Mouse (Mus musculus): ENCODE data around the gene Diaph2. TPM values are rescaled to one million over a fixed set of nuclear protein-coding genes. Genes with fewer than 3 reads are reported as not detected.
"Not testable (repeated sequence)": the region's sequence is repeated elsewhere in the genome, so short reads cannot be mapped to it uniquely, and the experiment has no call there.

Gene Diaph2
- polyA plus RNA-seq, 1 experiment from 2014 or later = 5.0 TPM

GRCm38 (mm10) chrX:130281484-130281883, 531.9 kb downstream of the Diaph2 start:
- no peak for ATAC-seq (replicated peaks; ENCODE audit: extremely low read depth, insufficient read depth, low FRiP score)
- no peak overlapping the region for H3K27ac ChIP-seq (ENCODE audit: low read length)
- no peaks in the 10 kb centered on the region for H3K36me3 ChIP-seq (ENCODE audit: control insufficient read depth, insufficient read depth)
- H3K4me2 ChIP-seq (ENCODE audit: low read depth, low read length) = no peak overlapping the region
- no peaks in the 10 kb centered on the region for H3K4me1 ChIP-seq (ENCODE audit: control insufficient read depth, insufficient read depth, low read length)
- no peaks in the 10 kb centered on the region for H3K9me3 ChIP-seq (replicated peaks; ENCODE audit: control insufficient read depth, low read length)
- 61% methylated on average over 2 of the region's 2 CpGs for WGBS
- no peak overlapping the region for H3K9ac ChIP-seq (ENCODE audit: low read length)
- H3K27me3 ChIP-seq (ENCODE audit: control insufficient read depth, insufficient read depth, low read length) = no peaks in the 10 kb centered on the region
- H3K4me3 ChIP-seq (ENCODE audit: low read length) = no peak overlapping the region

DNA sequence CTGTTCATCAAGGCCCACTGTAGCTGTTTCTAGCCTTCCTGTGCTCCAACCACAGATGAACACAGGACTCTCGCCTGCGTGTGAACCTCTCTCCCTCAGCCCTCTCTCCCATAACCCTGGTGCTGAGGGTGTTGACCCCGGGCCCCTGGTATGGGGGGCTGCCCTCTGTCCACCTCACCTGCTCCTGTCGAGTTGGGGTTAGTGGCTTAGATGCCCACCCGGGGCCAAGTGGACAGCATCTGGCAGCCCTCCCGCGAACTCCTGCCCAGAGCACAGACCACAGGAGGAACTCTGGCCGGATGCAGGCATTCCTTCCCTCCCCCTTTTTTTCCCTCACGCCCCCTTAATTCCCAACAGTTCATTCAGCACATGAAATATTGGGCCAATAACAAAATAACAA, 537.5 kb downstream of the Diaph2 start:
- Histone ChIP-seq H3K27me3 (ENCODE audit: control insufficient read depth, insufficient read depth, low read length) (no peaks in the 10 kb centered on the region), H3K4me3 (ENCODE audit: low read length) (no peak overlapping the region), H3K4me1 (ENCODE audit: control insufficient read depth, insufficient read depth, low read length) (no peaks in the 10 kb centered on the region), H3K36me3 (ENCODE audit: control insufficient read depth, insufficient read depth) (no peaks in the 10 kb centered on the region), H3K9me3 (replicated peaks; ENCODE audit: control insufficient read depth, low read length) (no peaks in the 10 kb centered on the region), H3K27ac (ENCODE audit: low read length) (no peak overlapping the region), H3K4me2 (ENCODE audit: low read depth, low read length) (no peak overlapping the region), H3K9ac (ENCODE audit: low read length) (no peak overlapping the region)
- WGBS = 80% methylated on average over 9 of the region's 9 CpGs
- no peak for ATAC-seq (replicated peaks; ENCODE audit: extremely low read depth, insufficient read depth, low FRiP score)

DNA sequence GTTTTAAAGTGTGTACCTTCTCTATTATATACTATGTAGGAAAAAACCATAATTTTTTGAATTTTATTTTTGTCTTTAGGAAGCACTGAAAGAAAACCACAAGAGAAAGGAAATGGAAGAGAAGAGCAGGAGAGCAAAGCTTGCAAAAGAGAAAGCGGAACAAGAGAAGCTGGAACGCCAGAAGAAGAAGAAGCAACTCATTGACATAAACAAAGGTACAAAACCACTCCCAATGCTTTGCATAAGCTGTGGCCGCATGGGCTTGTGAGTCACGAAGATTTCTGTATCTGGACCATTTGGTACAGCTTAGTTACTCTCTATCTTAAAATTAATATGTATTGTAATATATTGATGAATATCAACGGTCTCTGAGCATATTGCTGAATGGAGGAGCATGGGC, 540.2 kb downstream of the Diaph2 start:
- Histone ChIP-seq H3K4me1 (ENCODE audit: control insufficient read depth, insufficient read depth, low read length) (no peaks in the 10 kb centered on the region), H3K4me2 (ENCODE audit: low read depth, low read length) (no peak overlapping the region), H3K36me3 (ENCODE audit: control insufficient read depth, insufficient read depth) (no peaks in the 10 kb centered on the region), H3K4me3 (ENCODE audit: low read length) (no peak overlapping the region), H3K27me3 (ENCODE audit: control insufficient read depth, insufficient read depth, low read length) (no peaks in the 10 kb centered on the region), H3K27ac (ENCODE audit: low read length) (no peak overlapping the region), H3K9ac (ENCODE audit: low read length) (no peak overlapping the region), H3K9me3 (replicated peaks; ENCODE audit: control insufficient read depth, low read length) (no peaks in the 10 kb centered on the region)
- no peak for ATAC-seq (replicated peaks; ENCODE audit: extremely low read depth, insufficient read depth, low FRiP score)
- 82% methylated on average over 5 of the region's 5 CpGs for WGBS

DNA sequence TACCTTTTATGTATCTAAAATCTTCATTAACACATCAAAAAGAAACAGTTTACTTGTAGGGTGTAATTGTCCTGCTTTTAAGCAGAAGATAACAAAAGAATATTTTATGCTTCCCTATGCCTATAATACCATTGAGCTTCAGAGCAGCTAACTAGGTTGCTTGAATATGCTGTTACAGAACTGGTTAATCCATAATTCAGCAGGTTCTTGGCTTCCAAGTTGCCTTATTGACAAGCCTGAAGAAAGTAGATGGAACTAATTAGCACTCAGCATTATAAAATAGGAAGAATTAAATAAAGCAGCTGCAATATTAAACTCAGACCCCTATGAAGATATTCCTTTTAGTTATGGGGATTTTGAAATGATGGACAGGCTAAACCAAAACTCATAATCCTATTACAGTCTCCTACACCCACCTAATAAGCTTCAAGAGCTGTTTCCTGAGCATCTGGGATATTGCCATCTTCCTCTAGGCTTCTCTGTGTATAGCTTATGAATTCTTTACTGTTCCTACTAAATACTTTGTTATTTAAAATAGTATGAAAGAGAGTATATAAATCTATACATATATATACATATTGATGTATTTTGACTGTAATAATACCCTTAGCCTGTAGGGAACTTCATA, 601.4 kb downstream of the Diaph2 start:
- H3K9ac ChIP-seq (ENCODE audit: low read length) = no peak overlapping the region
- ATAC-seq (replicated peaks; ENCODE audit: extremely low read depth, insufficient read depth, low FRiP score) = no peak
- H3K4me1 ChIP-seq (ENCODE audit: control insufficient read depth, insufficient read depth, low read length) = no peaks in the 10 kb centered on the region
- H3K9me3 ChIP-seq (replicated peaks; ENCODE audit: control insufficient read depth, low read length) = no peaks in the 10 kb centered on the region
- H3K27me3 ChIP-seq (ENCODE audit: control insufficient read depth, insufficient read depth, low read length) = no peaks in the 10 kb centered on the region
- no peaks in the 10 kb centered on the region for H3K36me3 ChIP-seq (ENCODE audit: control insufficient read depth, insufficient read depth)
- H3K4me3 ChIP-seq (ENCODE audit: low read length) = no peak overlapping the region
- no peak overlapping the region for H3K4me2 ChIP-seq (ENCODE audit: low read depth, low read length)
- H3K27ac ChIP-seq (ENCODE audit: low read length) = no peak overlapping the region

DNA sequence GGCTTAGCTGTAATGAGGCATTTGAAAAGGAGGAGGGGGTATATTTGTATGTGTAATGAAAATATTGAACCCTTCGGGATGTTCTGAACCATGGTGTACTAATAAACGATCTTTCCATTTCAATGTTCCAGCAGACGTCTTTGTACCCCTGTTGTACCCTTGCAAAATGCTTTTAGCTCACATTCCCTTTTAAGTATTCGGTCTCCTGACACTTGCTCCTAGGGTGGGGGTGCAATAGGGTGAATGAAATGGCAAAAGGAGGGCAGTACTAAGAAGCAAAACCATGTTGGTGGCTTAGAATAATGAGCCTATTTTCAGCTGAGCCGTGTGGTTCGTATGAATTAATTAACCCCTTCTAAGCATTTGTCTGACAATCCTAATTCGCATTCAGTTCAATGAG, 601.9 kb downstream of the Diaph2 start:
- no peaks in the 10 kb centered on the region for H3K27me3 ChIP-seq (ENCODE audit: control insufficient read depth, insufficient read depth, low read length)
- H3K9ac ChIP-seq (ENCODE audit: low read length) = no peak overlapping the region
- WGBS = 72% methylated on average over 7 of the region's 7 CpGs

GRCm38 (mm10) chrX:130393508-130394145, 644.1 kb downstream of the Diaph2 start:
- Histone ChIP-seq H3K27me3 (ENCODE audit: control insufficient read depth, insufficient read depth, low read length) (no peaks in the 10 kb centered on the region), H3K27ac (ENCODE audit: low read length) (no peak overlapping the region), H3K4me2 (ENCODE audit: low read depth, low read length) (no peak overlapping the region), H3K36me3 (ENCODE audit: control insufficient read depth, insufficient read depth) (no peaks in the 10 kb centered on the region), H3K9ac (ENCODE audit: low read length) (no peak overlapping the region), H3K4me1 (ENCODE audit: control insufficient read depth, insufficient read depth, low read length) (no peaks in the 10 kb centered on the region), H3K9me3 (replicated peaks; ENCODE audit: control insufficient read depth, low read length) (no peaks in the 10 kb centered on the region), H3K4me3 (ENCODE audit: low read length) (no peak overlapping the region)
- no peak for ATAC-seq (replicated peaks; ENCODE audit: extremely low read depth, insufficient read depth, low FRiP score)
- WGBS = 69% methylated on average over 4 of the region's 4 CpGs

More for the DNA sequence above, 601.9 kb downstream of the Diaph2 start:
- no peak overlapping the region for H3K27ac ChIP-seq (ENCODE audit: low read length)
- no peaks in the 10 kb centered on the region for H3K36me3 ChIP-seq (ENCODE audit: control insufficient read depth, insufficient read depth)
- no peaks in the 10 kb centered on the region for H3K4me1 ChIP-seq (ENCODE audit: control insufficient read depth, insufficient read depth, low read length)
- no peak for ATAC-seq (replicated peaks; ENCODE audit: extremely low read depth, insufficient read depth, low FRiP score)
- H3K4me2 ChIP-seq (ENCODE audit: low read depth, low read length) = no peak overlapping the region
- H3K9me3 ChIP-seq (replicated peaks; ENCODE audit: control insufficient read depth, low read length) = no peaks in the 10 kb centered on the region
- no peak overlapping the region for H3K4me3 ChIP-seq (ENCODE audit: low read length)

- Histone ChIP-seq H3K36me3 (ENCODE audit: control insufficient read depth, insufficient read depth) (no peaks in the 10 kb centered on the region), H3K27ac (ENCODE audit: low read length) (no peak overlapping the region), H3K27me3 (ENCODE audit: control insufficient read depth, insufficient read depth, low read length) (no peaks in the 10 kb centered on the region), H3K4me3 (ENCODE audit: low read length) (no peak overlapping the region), H3K4me1 (ENCODE audit: control insufficient read depth, insufficient read depth, low read length) (no peaks in the 10 kb centered on the region), H3K9me3 (replicated peaks; ENCODE audit: control insufficient read depth, low read length) (no peaks in the 10 kb centered on the region), H3K9ac (ENCODE audit: low read length) (no peak overlapping the region), H3K4me2 (ENCODE audit: low read depth, low read length) (no peak overlapping the region)
- WGBS = 30% methylated on average over 3 of the region's 3 CpGs
- no peak for ATAC-seq (replicated peaks; ENCODE audit: extremely low read depth, insufficient read depth, low FRiP score)
These were observed 653.7 kb downstream of the Diaph2 start for GRCm38 (mm10) chrX:130403214-130403613.

DNA sequence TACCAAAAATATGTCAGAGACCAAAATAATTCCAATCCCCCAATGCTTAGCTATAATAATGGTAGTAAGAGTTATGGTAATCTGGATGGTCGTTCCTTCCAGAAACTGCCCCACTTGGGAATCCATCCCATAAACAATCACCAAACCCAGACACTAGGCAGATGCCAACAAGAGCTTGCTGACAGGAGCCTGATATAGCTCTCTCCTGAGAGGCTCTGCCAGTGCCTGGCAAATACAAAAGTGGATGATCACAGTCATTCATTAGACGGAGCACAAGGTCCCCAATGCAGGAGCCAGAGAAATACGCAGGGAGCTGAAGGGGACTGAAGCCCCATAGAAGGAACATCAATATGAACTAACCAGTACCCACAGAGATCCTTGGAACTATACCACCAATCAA, 657.9 kb downstream of the Diaph2 start:
- H3K9me3 ChIP-seq (replicated peaks; ENCODE audit: control insufficient read depth, low read length); H3K4me2 ChIP-seq (ENCODE audit: low read depth, low read length); H3K4me3 ChIP-seq (ENCODE audit: low read length); H3K9ac ChIP-seq (ENCODE audit: low read length); H3K4me1 ChIP-seq (ENCODE audit: control insufficient read depth, insufficient read depth, low read length); H3K27me3 ChIP-seq (ENCODE audit: control insufficient read depth, insufficient read depth, low read length); ATAC-seq (replicated peaks; ENCODE audit: extremely low read depth, insufficient read depth, low FRiP score); H3K27ac ChIP-seq (ENCODE audit: low read length); H3K36me3 ChIP-seq (ENCODE audit: control insufficient read depth, insufficient read depth): not testable (repeated sequence)
- WGBS = 67% methylated on average over 3 of the region's 3 CpGs

DNA sequence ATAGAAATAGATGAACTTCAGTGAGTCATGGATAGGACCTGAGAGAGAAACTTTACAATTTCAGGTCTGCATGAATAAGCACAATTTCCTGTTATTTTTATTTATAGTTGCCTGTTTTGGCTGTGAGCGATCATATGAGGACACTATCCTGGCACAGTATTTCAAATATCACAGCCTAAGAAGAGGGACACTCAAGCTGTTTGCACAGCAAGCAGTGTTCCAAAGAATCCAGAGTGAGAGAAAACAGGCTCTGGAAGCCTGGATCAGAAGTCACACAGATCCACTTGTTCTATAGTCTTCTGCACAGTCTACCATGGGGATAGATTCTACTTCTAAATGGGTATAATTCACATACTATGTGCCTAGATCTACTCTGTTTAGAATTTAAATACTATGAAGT, 659.4 kb downstream of the Diaph2 start:
- H3K27me3 ChIP-seq (ENCODE audit: control insufficient read depth, insufficient read depth, low read length) = no peaks in the 10 kb centered on the region
- no peak overlapping the region for H3K4me2 ChIP-seq (ENCODE audit: low read depth, low read length)
- no peak overlapping the region for H3K4me3 ChIP-seq (ENCODE audit: low read length)
- no peak for ATAC-seq (replicated peaks; ENCODE audit: extremely low read depth, insufficient read depth, low FRiP score)
- H3K9ac ChIP-seq (ENCODE audit: low read length) = no peak overlapping the region
- H3K4me1 ChIP-seq (ENCODE audit: control insufficient read depth, insufficient read depth, low read length) = no peaks in the 10 kb centered on the region
- H3K9me3 ChIP-seq (replicated peaks; ENCODE audit: control insufficient read depth, low read length) = no peaks in the 10 kb centered on the region
- H3K36me3 ChIP-seq (ENCODE audit: control insufficient read depth, insufficient read depth) = no peaks in the 10 kb centered on the region
- 73% methylated on average over 1 of the region's 1 CpGs for WGBS
- H3K27ac ChIP-seq (ENCODE audit: low read length) = no peak overlapping the region
